Mouse (Mus musculus): Measurements from ENCODE around the gene Brd1. TPM values are rescaled to one million over a fixed set of nuclear protein-coding genes. Genes with fewer than 3 reads are reported as not detected.
"Not testable (repeated sequence)": the region's sequence is repeated elsewhere in the genome, so short reads cannot be mapped to it uniquely, and the experiment has no call there.

Brd1 gene
- polyA plus RNA-seq, 1 experiment, result 15.7 TPM

DNA sequence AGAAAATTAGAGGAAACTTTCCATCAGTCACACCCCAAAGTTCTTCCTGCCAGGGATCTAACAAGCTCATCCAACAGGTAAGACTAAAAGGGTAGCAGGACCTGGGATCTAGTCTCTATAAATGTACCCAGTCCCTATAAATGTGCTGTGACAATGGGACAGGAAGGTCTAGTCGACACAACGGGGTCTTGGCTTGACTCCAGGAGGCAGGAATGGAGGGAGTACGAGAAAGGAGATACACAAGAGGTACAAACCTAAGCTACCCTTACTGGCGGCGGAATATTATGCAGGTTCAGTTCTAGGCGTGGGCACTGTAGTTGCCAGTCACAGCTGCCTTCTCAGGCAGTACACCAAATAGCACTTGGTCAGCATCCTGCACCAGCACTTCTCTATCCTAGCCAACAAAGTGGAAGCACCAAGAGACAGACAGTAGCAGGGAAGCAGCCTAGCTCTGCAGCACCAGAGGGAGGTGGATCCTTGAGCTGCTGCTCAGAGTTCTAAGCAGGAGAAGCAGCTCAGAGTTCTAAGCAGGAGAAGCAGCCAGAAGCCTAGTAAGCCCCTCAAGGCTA, 19.9 kb downstream of the Brd1 start:
- Histone ChIP-seq H3K4me1 (ENCODE audit: control insufficient read depth, insufficient read depth, insufficient read length, low read length) (no peaks in the 10 kb centered on the region), H3K36me3 (ENCODE audit: control insufficient read depth, insufficient read depth, low read length) (peaks cover 73% of the 10 kb centered on the region), H3K27me3 (ENCODE audit: control insufficient read depth, insufficient read depth, low read length) (no peaks in the 10 kb centered on the region), H3K27ac (ENCODE audit: insufficient read depth, low read depth, low read length) (no peak overlapping the region), H3K4me3 (ENCODE audit: low read depth, low read length) (no peak overlapping the region)
- TF ChIP-seq CTCF (IDR thresholded peaks at IDR 0.05; ENCODE audit: extremely low read depth, insufficient read length, insufficient replicate concordance, low read depth, low read length) (no peak), POLR2A (IDR thresholded peaks at IDR 0.05; ENCODE audit: low read depth, low read length) (no peak)
- 66% methylated on average over 6 of the region's 6 CpGs for WGBS

- WGBS, result 60% methylated on average over 15 of the region's 15 CpGs
- H3K4me1 ChIP-seq (ENCODE audit: control insufficient read depth, insufficient read depth, insufficient read length, low read length), result no peaks in the 10 kb centered on the region
- no peak overlapping the region for H3K27ac ChIP-seq (ENCODE audit: insufficient read depth, low read depth, low read length)
- no peaks in the 10 kb centered on the region for H3K27me3 ChIP-seq (ENCODE audit: control insufficient read depth, insufficient read depth, low read length)
- TF ChIP-seq CTCF (IDR thresholded peaks at IDR 0.05; ENCODE audit: extremely low read depth, insufficient read length, insufficient replicate concordance, low read depth, low read length) (no peak), POLR2A (IDR thresholded peaks at IDR 0.05; ENCODE audit: low read depth, low read length) (no peak)
- no peak overlapping the region for H3K4me3 ChIP-seq (ENCODE audit: low read depth, low read length)
- peaks cover 84% of the 10 kb centered on the region for H3K36me3 ChIP-seq (ENCODE audit: control insufficient read depth, insufficient read depth, low read length)
These were observed 21.5 kb downstream of the Brd1 start for GRCm38 (mm10) chr15:88712501-88712900.

- peaks cover 88% of the 10 kb centered on the region for H3K36me3 ChIP-seq (ENCODE audit: control insufficient read depth, insufficient read depth, low read length)
- 92% methylated on average over 5 of the region's 5 CpGs for WGBS
- no peak overlapping the region for H3K27ac ChIP-seq (ENCODE audit: insufficient read depth, low read depth, low read length)
These were observed 24.2 kb downstream of the Brd1 start for GRCm38 (mm10) chr15:88709878-88710277.

GRCm38 (mm10) chr15:88708657-88709511, 25.1 kb downstream of the Brd1 start:
- Histone ChIP-seq H3K4me3 (ENCODE audit: low read depth, low read length) (no peak overlapping the region), H3K36me3 (ENCODE audit: control insufficient read depth, insufficient read depth, low read length) (peaks cover 88% of the 10 kb centered on the region), H3K27me3 (ENCODE audit: control insufficient read depth, insufficient read depth, low read length) (no peaks in the 10 kb centered on the region), H3K4me1 (ENCODE audit: control insufficient read depth, insufficient read depth, insufficient read length, low read length) (no peaks in the 10 kb centered on the region), H3K27ac (ENCODE audit: insufficient read depth, low read depth, low read length) (no peak overlapping the region)
- TF ChIP-seq POLR2A (IDR thresholded peaks at IDR 0.05; ENCODE audit: low read depth, low read length) (no peak), CTCF (IDR thresholded peaks at IDR 0.05; ENCODE audit: extremely low read depth, insufficient read length, insufficient replicate concordance, low read depth, low read length) (no peak)
- 84% methylated on average over 13 of the region's 13 CpGs for WGBS

More at GRCm38 (mm10) chr15:88709878-88710277, 24.2 kb downstream of the Brd1 start:
- Histone ChIP-seq H3K27me3 (ENCODE audit: control insufficient read depth, insufficient read depth, low read length) (no peaks in the 10 kb centered on the region), H3K4me1 (ENCODE audit: control insufficient read depth, insufficient read depth, insufficient read length, low read length) (no peaks in the 10 kb centered on the region), H3K4me3 (ENCODE audit: low read depth, low read length) (no peak overlapping the region)
- TF ChIP-seq POLR2A (IDR thresholded peaks at IDR 0.05; ENCODE audit: low read depth, low read length) (no peak), CTCF (IDR thresholded peaks at IDR 0.05; ENCODE audit: extremely low read depth, insufficient read length, insufficient replicate concordance, low read depth, low read length) (no peak)

DNA sequence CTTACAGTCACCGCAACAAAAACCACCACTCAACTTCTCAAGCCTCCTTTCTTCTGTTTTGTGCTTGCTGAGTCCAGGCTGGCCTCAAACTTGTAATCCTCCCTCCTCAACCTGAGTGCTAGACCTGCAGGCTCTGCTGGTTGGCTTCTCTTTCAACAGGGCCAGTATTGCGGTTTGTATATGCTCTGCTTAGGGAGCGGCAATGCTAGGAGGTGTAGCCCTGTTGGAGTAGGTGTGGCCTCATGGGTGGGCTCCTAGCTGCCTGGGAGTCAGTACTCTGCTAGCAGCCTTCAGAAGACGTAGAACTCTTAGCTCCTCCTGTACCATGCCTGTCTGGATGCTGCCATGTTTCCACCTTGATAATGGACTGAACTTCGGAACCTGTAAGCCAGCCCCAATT, 25.8 kb downstream of the Brd1 start:
- TF ChIP-seq POLR2A (IDR thresholded peaks at IDR 0.05; ENCODE audit: low read depth, low read length) (no peak), CTCF (IDR thresholded peaks at IDR 0.05; ENCODE audit: extremely low read depth, insufficient read length, insufficient replicate concordance, low read depth, low read length) (no peak)
- peaks cover 88% of the 10 kb centered on the region for H3K36me3 ChIP-seq (ENCODE audit: control insufficient read depth, insufficient read depth, low read length)

DNA sequence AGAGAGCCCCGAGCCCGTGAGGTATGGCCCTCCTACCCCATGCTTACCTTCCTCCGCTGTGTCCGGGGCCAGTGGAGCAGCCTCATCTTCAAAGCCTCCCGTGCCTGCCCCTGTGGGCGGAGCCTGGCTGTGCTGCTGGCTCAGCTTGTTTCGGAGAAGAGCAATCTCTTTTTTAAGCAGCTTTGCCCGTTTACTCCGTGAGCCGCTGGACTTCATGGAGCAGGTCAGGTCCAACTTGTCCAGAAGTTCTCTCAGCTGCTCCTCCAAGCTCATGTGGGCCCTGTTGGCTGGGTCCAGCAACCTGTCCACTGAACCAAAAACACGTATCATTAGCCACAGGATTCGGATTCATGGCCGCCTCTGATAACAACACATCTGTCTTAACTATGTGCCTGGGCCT, 27.0 kb downstream of the Brd1 start:
- H3K36me3 ChIP-seq (ENCODE audit: control insufficient read depth, insufficient read depth, low read length), result peaks cover 88% of the 10 kb centered on the region

More for the DNA sequence above, 25.8 kb downstream of the Brd1 start:
- H3K27me3 ChIP-seq (ENCODE audit: control insufficient read depth, insufficient read depth, low read length), result no peaks in the 10 kb centered on the region
- no peak overlapping the region for H3K27ac ChIP-seq (ENCODE audit: insufficient read depth, low read depth, low read length)
- H3K4me3 ChIP-seq (ENCODE audit: low read depth, low read length), result no peak overlapping the region
- H3K4me1 ChIP-seq (ENCODE audit: control insufficient read depth, insufficient read depth, insufficient read length, low read length), result no peaks in the 10 kb centered on the region
- 89% methylated on average over 5 of the region's 5 CpGs for WGBS

GRCm38 (mm10) chr15:88706320-88706719, 27.7 kb downstream of the Brd1 start:
- TF ChIP-seq POLR2A (IDR thresholded peaks at IDR 0.05; ENCODE audit: low read depth, low read length) (no peak), CTCF (IDR thresholded peaks at IDR 0.05; ENCODE audit: extremely low read depth, insufficient read length, insufficient replicate concordance, low read depth, low read length) (no peak)
- H3K4me1 ChIP-seq (ENCODE audit: control insufficient read depth, insufficient read depth, insufficient read length, low read length), result no peaks in the 10 kb centered on the region
- 86% methylated on average over 6 of the region's 6 CpGs for WGBS
- no peak overlapping the region for H3K4me3 ChIP-seq (ENCODE audit: low read depth, low read length)
- no peaks in the 10 kb centered on the region for H3K27me3 ChIP-seq (ENCODE audit: control insufficient read depth, insufficient read depth, low read length)
- no peak overlapping the region for H3K27ac ChIP-seq (ENCODE audit: insufficient read depth, low read depth, low read length)
- peaks cover 85% of the 10 kb centered on the region for H3K36me3 ChIP-seq (ENCODE audit: control insufficient read depth, insufficient read depth, low read length)

More for the DNA sequence above, 27.0 kb downstream of the Brd1 start:
- H3K27ac ChIP-seq (ENCODE audit: insufficient read depth, low read depth, low read length); H3K27me3 ChIP-seq (ENCODE audit: control insufficient read depth, insufficient read depth, low read length); H3K4me3 ChIP-seq (ENCODE audit: low read depth, low read length); H3K4me1 ChIP-seq (ENCODE audit: control insufficient read depth, insufficient read depth, insufficient read length, low read length): not testable (repeated sequence)
- 82% methylated on average over 13 of the region's 13 CpGs for WGBS
